Mouse (Mus musculus) neural tube, embryonic 10.5 days (tissue): ENCODE measurements around the gene Ints11.

ENCODE experiments used
- DNase-seq: peaks from one replicate; pipeline ENCODE4 v3.0.0-alpha.2; 2017; ENCODE audit warnings: low spot score; ENCODE audit errors: extremely low spot score

The Ints11 gene

DNA sequence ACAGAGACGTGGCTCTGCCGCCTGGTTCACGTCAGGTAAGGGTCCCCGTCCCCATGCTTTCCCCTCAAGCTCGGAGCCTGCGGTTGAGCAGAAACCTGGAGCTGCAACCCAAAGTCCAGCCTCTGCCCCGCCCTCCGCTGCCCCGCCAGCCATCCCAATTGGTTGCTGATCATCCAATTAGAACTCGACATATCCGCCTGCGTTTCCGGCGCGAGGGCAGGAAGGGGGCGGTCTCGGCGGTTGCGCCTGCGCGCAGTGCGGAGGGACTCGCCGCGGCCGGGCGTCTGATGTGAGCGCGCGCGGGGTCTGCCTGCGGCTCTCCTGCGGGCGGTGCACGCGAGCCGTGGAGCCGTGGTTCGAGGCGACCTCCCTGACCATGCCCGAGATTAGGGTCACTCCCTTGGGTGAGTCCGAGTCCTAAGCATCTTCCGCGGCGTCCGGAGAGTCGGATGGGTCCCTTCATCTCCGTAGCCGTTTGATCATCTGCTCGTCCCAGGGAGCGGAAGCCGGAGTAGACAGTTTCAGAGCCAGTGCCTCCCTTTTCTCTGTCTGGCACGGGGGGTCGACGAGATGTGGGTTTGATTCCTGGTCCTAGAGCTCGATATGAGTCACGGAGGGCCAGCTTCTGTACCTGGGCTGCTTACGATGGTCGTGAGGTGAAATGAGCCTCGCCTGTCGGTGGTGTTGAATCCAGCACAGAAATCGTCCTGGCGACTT is at the start of gene Ints11, which contains the start of gene Cptp:
Gene Ints11 (plus strand): TSS at position 230 of the 717 bp plus-strand sequence.
Gene Cptp (minus strand): TSS at position 124 of the 717 bp plus-strand sequence.
- DNase-seq: peak; percentile 97

DNA sequence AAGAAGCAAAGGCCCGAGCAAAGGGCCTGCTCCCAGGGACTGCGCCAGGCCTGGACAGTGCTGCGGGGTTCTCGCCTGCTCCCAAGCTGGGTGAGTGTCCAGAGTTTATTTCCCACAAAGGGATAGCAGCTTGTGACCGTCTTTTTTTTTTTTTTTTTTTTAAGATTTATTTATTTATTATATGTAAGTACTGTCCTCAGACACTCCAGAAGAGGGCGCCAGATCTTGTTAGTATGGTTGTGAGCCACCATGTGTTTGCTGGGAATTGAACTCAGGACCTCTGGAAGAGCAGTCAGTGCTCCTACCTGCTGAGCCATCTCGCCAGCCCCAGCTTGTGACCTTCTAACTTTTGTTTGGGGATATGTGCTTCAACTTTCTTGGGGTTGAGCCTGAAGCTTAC is 48.3 kb upstream of the Ints11 start:
- DNase-seq: no peak

DNA sequence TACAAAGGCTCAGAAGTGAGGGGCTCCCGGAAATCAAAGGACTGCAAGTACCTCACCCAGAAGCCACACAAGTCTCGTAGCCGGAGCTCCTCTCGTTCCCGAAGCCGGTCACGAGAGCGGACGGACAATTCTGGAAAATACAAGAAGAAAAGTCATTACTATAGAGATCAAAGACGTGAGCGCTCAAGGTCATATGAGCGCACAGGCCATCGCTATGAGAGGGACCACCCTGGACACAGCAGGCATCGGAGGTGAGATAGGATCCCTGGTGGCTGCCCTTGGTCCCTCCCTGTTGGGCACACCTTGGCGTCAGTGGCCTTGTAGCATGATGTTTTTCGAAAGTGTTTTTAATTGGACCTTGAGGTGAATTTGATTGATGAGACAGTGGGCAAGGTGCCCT is 45.9 kb upstream of the Ints11 start:
- DNase-seq: no peak

DNA sequence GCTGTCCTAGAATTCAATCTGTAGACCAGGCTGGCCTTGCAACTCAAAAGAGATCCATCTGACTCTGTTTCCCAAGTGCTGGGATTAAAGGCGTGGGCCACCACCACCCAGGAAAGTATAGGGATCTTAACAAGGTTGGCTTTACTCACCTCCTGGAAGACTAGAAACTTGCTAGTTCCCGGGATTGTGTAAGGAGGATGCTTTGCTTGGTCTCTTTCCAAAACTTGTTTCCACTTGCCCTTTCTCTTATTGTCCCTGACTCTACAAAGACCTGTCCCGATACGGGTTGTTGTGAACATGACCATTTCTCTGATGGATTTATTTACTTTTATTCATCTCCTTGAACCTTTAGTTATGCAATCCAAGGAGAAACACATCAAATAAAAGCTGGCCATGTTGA is 39.5 kb upstream of the Ints11 start:
- DNase-seq: no peak

DNA sequence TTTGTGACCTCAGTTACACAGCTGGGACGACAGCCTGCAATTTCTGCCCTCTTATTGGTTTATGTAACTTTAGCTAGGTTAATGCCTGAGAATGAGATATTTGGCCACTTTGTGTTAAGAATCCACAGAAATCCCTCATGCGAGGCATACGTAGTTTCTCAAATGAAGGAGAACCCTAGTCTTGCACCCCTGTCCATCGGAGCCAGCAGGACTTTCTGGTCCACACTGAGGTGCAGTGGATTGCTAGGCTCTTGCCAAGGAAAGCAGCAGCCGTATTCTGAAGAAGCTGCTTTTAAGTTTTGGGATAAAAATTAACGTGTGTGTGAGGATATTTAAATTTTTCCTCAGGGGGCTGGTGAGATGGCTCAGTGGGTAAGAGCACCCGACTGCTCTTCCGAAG is 38.8 kb upstream of the Ints11 start:
- no peak for DNase-seq

DNA sequence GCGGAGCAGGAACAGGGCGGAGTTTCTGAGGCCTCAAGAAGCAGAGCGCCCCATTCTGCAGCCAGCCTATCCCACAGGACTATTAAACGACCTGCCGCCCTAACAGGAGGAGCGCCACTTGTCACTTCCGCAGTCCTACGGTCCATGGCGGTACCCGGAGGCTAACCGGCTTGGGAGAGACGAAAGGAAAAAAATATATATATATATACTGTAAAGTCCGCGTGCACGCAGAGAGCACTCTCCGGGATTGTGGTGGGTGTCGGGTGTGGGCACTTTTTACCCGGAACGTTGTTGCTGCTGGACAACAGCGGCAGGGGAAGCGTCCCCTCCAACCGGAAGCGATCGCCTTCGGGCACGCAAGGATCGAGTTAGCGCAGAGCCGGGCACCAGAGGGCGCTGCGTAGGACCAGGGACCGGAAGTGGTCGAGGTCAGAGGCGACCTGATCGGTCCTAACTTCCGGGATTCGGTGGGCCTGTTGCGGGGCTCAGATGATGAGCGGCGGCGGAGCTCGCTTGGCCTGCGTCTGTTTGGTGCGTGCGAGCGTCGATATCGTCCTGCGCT is 38.1 kb upstream of the Ints11 start, which contains the start of gene Aurkaip1:
Gene Aurkaip1 (plus strand): TSS at position 68 of the 562 bp plus-strand sequence.
- DNase-seq: peak; percentile 97

DNA sequence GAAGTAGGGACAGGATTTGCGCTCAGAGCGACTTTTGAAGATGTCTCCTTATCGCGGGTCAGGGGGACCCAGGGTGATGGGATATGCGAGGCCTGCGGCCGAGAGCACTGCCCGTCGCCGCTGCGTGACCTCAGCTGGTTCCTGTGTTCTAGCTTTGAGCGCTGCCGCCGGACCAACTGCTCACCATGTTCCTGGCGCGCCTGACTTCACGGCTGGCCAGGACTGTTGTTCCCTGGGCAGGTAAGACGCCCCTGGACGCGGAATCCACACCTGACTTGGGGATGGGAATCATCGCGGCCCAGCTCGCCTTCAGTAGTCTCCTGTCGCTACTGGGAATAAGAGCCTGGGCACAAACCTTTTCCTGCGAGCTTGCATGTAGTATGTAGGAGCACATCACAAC is 37.5 kb upstream of the Ints11 start:
- no peak for DNase-seq

DNA sequence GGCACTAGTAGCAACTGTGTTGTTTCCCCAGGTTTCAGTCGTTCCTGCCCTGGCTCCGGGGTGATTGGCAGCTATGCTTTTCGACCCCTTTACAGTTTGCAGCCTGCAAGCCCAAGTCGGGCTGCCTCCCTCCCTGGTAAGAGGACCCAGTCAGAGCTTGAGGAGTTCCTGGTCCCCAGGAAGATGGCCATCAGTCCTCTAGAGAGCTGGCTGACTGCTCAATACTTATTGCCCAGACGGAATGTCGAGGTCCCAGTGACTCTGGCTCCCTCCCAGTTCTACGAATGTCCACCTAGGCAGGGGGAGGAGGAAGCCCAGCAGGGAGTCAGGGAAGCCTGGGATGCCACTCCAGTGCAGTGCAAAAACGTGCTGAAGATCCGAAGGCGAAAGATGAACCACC is 37.0 kb upstream of the Ints11 start:
- DNase-seq: no peak

DNA sequence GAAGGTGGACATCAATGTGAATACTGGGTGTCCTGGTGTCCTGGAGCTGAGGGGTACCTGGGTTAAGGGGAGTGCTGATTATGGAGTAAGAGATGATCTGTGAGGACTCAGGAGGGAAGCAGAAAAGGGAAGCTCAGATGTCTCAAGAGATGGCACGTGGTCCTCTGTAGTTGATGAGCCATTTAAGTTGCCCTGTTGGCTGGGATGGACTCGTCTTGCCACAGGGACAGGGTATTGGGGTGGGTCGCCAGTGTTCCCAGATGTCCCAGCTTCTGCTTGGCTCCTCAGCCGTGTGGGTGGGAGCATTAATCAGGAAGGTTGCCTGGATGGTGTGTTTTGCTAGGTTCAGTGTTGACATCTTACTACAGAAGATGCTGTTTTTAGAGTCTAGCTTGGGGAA is 36.1 kb upstream of the Ints11 start:
- DNase-seq: no peak

DNA sequence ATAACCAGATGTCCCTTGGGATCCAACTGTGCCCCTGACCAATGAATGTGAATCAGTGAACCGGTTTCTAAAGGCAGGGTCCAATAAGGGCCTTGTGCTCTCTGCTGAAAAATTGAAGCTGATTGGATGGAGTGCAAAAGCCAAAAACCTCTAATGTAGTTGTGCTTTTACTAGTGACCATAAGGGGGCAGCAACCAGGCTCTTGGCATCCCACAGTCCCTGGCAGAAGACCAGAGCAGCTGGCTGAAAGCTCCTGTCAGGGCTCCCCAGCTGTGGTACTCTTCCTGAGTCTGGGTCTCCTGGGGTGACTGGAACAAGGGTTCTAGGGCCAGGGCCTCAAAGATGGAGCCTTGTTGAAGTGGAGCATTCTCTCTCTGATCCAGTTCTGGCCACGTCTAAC is 35.5 kb upstream of the Ints11 start:
- peak; percentile 65 for DNase-seq

DNA sequence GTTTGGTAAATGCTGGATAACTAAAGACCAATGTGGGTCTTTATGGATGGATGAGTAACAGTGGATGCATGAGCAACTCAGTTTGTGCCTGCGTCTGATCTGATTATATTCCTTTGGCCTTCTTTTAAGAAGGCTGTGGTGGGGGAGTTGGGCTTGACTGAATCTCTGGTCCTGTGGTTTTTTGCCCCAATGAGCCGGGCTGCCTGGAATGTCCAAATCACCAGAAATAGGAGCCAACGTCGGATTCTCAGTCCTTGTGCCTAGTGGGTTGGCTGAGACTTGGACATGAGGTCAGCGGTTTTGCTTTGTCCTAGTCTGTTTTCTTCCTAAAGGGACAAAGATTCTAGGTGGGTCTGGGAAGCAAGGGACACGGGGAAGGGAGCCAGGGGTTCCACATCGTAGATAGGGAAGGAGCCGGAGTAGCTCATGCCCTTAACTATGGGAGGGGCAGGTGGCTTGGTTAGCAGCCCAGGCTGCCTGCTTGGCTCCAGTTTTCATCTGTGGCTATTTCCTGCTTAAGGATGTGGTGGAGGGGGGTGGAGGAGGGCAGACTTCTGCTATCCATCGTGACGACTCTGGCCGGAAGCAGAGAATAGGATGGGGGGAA is 31.8 kb upstream of the Ints11 start:
- no peak for DNase-seq

DNA sequence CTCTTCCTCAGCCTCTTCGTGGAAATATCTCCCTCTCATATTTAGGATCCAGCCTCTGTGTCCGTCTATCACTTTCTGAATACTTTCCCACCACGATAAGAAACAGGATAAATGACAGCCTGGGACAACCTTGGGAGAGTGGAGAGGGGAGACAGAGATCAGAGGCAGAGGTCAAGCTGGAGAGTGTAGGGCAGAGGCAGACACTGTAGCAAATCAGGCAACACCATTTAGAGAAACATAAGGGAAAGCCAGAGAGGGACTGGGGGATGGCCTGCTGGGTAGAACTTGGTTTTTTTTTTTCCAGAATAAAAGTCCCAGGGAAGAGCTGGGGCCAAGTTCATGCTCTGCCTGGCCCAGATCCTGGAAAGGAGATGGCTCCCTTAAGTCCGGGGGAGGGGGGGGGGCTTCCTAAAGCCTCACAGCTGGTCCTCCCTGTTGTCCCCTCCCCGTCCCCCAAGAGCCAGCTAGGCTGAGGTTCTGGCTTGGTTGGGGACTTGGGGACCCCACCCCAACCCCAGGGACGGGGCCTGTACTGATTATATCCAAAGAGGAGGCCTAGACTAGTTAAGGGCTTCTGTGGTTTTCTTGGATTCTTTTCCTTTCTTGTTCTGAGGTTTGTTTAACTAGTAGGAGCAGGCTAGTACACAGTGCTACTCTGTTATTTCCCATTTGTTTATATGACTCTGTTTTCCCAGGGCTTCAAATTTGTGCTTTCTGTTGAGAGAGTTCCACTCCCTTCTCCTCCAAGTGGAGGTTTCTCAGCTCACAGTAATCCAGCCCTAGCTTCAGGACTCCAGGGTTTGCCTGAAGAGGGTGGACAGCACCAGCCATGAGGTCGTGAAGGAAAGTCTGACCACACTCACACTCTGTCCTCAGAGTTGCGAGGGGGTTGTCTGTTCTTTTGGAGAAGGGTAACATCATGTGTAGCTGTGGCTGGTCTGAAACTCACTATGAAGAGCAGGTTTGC is 30.9 kb upstream of the Ints11 start:
- DNase-seq: no peak

DNA sequence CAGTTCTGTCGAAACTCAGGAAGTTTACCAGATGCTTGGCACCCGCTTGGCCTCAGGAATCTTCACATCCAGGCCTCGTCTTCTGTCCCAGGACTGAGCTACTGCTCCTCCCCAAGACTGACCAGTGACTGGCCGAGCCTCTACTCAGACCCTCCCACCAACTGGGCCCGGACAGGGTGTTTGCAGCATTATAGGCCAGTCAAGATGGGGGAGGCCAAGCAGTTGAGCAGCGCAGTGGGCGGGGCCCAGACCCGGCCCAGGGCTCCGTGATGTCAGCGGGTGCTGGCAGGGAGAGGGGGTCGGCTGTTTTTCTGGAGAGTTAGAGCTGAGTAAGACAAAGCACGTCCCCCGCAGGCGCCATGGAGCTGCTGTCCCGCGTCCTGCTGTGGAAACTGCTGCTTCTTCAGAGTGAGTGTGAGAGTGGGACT is 29.8 kb upstream of the Ints11 start, which contains the start of gene Mxra8:
Gene Mxra8 (plus strand): TSS at position 198 of the 428 bp plus-strand sequence.
- peak; percentile 81 for DNase-seq

DNA sequence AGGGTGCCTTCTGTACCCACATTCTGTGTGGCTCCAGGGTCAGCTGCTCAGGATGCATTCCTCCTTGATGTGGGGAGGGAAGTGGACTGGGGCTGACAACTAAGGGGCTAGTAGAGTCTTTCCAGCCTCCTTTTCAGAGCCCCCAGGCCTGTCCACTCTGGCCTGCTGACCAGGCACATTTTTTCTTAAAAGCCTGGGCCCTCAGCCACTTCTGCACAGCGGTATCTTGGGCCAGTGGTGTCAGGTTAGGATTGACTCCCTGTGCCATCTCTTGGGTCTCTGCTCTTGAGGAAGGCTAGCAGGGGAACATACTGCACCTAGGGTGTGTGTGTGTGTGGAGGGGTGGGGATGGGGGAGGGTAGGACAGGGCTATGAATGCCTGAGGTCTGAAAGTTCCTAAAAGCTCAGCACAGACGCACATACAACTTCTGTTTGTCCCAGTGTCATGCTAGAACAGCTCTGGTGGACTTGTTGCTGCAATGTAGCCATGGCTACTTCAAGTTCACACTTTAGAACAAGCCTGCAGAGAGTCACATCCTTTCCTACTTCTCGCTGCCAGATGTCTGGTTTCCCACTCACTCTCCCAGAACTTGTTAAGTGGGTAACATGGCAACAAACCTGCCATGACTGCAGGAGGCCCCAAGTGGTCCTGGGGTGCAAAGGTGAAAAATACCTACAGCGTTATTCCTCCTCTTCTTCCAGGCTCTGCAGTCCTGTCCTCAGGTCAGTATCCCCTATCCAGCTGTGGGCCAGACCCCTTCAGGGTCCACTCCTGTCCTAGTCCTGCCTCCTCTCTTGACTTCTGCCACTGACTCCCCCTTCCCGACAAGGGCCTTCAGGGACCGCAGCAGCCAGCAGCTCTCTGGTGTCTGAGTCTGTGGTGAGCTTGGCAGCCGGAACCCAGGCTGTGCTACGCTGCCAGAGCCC is 29.0 kb upstream of the Ints11 start:
- peak; percentile 36 for DNase-seq

DNA sequence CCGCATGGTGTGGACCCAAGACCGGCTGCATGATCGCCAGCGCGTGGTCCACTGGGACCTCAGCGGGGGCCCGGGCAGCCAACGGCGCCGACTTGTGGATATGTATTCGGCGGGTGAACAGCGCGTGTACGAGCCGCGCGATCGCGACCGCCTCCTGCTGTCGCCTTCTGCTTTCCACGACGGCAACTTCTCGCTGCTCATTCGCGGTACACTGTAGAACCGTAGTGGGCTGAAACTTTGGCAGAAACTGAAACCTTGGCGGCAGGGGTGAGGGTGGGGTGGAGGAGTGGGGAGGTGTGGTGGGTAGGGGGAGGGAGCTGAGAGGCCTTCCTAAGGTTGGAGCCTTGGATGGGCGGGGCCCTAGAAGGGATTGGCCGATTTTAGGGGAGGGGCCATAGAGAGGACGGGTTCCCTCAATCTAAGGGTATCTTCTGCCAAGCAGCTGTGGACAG is 28.3 kb upstream of the Ints11 start:
- peak; percentile 58 for DNase-seq

DNA sequence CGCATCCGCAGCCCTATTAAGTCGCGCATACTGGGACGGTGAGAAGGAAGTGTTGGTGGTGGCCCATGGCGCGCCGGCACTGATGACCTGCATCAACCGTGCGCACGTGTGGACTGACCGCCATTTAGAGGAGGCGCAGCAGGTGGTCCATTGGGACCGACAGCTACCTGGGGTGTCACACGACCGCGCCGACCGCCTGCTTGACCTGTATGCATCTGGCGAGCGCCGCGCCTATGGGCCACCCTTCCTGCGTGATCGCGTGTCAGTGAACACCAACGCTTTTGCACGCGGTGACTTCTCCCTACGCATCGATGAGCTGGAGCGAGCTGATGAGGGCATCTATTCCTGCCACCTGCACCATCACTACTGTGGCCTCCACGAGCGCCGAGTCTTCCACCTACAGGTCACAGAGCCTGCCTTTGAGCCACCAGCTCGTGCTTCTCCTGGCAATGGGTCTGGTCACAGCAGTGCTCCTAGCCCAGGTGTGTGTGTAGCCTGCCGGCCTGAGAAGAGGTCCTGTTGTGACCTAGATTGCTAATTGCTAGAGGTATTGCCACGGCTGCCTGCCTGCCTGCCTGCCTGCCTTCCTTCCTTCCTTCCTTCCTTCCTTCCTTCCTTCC is 27.6 kb upstream of the Ints11 start:
- DNase-seq: no peak

DNA sequence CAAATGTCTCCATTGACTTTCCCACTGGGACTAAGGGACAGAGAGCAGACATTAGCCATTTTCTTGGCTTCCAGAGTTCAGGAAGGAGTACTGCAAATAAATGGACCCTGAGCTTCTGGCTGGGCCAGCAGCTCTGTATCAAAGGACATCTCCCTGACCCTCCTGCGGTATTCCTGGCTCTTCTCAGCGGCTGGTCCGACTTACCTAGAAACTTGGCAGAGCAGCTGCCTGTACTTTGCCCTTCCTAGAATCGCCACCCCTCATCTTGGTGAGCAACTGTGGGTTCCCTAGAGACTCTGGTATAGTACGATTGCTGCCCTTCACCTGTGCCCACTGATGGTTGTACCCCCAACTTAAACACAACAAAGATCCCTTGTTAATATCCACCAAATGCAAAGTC is 26.1 kb upstream of the Ints11 start:
- no peak for DNase-seq

DNA sequence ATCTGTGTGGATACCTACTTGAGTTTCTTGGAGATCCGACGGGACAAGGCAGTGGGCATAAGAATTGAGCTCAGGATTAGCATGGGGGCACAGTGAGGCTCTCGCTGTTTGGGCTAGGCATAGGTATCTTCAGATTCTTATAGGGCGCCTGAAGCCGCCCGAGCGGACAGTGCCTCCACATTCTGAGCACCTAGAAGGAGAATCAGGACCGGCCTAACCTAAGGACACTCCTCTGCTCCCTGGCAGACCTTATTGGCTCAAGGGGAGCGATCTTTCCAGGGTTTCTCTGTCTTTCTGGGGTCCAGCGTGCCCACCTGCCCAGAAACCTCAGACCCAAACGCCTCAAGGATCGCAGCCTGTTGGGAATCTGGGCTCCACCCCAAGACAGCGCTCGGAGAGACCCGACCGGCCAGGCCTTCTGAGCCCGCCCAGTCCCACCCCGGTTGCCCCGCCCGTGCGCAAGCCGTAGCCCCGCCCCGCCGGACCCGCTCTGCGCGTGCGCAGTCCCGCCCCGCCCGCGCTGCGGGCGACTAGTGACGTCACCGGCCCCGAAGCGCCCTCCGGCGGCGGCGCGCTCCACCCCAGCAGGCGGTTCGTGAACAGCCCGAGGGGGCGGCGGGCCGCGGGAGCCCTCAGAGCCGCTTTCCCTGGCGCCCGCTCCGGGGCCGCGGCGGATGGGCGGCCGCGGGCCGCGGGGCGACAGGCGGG is 22.3 kb upstream of the Ints11 start, which contains the start of gene Dvl1:
Gene Dvl1 (plus strand): TSS at position 532 of the 708 bp plus-strand sequence.
- peak; percentile 96 for DNase-seq
